Mouse (Mus musculus): ENCODE data around the gene Gm49721.
"Not testable (repeated sequence)": the region's sequence is repeated elsewhere in the genome, so short reads cannot be mapped to it uniquely, and the experiment has no call there.

Gene Gm49721

DNA sequence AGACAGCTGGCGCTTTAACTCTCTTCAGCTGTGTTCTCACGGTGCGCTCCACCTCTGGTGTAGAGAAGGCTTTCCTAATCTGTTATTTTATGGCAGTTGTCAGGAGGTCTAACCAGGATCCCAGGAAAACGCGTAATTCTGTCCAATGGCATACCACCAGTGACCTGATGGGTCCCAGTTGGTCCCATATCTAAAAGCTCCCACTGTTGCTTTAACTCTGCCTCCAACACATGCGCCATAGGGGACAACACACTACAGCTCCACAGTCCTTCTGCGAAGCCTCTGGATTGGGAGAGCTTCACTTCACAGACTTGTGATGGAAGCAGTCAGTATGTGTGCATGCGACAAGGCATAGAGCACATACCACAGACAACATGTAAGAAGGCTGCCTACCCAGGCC lies 1.4 kb downstream of the Gm49721 start:
- DNase-seq (ENCODE audit: low read depth, low spot score), result not testable (repeated sequence)

DNA sequence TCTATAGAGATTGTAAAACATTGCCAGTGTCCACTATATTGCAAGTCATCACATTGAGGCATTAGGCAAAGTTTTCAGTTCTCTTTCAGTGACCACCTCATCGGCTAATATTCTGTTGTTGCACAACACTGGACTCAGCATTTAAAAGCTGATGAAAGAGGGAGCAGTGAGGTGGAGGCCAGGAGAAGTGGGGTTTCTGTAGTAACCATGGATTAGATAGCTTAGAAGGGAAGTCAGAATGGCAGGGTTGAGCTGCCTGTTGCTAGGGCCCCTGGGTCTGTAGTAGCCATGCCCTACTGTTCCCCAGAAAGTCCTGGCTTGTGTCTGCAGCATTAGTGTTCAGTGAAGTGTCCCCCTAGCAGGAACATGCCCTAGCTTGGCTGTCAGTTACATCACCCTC lies 7.4 kb downstream of the Gm49721 start:
- DNase-seq (ENCODE audit: low read depth, low spot score), result not testable (repeated sequence)

DNA sequence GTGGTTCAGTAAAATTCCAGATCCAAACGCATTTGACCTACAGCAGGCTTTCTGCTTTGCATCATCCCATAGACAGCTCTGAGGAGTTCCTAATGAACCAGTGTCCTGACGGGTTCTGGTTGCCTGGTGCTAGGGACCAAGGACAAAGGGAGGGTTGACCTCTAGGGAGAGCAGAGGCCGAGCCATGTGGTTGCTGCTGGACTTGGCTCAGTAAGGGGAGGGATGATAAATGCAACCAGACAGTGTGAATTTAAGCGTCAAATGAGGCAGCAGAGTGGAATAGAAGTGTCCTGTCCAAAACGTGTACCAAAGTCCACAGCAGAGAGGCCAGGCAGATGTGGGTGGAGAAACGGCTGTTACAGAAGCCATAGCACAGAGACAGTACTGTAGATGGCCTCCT lies 16.8 kb downstream of the Gm49721 start:
- DNase-seq (ENCODE audit: low read depth, low spot score), result not testable (repeated sequence)

DNA sequence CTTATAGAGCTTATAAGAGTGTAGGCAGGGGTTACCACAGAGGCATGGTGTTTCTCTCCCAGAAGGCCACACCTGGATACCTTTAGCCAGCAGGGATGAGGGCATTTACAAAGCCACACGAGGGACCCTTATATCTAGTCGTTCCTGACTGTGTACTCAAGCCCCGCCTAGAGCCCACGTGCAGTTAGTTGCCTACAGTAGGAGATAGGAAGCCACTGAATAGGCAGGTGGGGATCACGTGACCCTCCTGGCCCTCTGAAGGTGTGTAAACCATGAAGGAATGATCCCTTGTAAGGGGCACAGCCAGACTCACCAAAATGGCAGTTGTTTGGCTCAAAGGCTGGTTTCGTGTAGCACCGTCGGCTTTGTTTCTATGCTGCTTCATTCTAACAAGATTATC lies 18.1 kb downstream of the Gm49721 start:
- DNase-seq (ENCODE audit: low read depth, low spot score), result not testable (repeated sequence)

DNA sequence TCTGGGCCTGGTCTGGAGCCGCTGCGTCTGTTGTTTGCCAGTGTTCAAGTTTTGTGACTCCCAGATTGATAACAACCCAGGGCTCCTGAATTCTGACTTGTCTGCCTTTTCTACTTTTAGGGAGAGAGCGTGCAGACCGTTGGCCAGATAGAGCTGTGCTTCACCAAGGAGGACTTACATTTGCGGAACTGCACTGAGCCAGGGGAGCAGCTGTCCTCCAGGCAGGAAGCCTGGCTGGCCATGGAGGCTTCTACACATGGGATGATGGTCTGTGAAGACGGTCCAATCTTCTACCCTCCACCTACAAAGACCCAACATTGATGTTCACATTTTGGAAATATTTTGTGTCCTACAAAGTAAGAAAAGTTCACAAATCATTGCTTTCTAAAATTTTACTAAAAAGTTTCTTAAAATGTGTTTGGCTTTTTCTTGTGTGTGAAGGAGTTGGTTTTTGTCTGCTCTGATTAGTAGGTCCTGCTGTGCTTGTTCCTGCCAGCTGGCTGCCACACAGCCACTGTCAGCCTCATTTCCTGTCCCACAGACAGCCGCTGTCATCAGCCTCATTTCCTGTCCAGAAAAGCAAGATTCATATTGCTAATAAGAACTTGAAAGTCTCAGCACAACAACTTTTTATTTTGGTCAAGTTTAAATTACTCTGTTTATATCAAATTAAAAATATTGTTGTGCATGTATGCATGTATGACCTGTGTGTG lies 19.2 kb downstream of the Gm49721 start:
- not testable (repeated sequence) for DNase-seq (ENCODE audit: low read depth, low spot score)

DNA sequence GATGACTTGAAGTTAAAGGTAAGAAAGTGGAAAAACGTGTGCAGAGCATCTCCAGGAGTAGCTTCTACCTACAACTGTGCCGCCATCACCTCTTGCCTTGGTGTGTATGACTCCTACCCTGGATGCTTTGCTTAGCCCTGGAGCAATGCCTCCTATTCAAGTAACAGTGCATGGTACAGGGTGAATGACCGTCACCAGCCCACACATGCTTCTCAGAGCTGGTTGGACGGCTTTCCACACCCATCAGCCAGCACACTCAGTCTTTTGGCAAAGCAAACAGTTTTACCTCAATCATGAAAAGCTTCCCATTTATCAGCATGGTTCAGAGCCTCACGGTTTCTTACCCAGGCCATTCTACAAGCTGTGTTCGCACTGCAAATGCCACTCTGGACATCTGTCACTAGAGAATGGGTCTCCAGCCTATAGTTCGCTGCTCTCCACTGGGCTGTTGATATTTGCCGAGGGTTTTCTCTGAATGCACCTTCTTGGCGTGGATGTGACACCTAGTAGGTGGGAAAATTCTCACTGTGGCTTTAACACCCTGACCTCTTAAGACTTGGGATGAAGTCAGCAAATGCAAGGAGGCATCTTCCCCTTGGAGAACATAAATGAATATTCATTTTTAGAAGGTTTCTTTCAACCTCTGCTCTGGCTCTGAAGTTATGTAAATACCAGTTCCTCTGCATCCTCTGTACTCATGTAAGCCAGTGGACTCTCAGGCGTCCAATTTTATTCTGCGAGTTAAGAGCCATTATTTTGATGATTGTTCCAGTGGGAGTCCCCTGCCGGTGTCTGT lies 23.3 kb downstream of the Gm49721 start:
- not testable (repeated sequence) for DNase-seq (ENCODE audit: low read depth, low spot score)

DNA sequence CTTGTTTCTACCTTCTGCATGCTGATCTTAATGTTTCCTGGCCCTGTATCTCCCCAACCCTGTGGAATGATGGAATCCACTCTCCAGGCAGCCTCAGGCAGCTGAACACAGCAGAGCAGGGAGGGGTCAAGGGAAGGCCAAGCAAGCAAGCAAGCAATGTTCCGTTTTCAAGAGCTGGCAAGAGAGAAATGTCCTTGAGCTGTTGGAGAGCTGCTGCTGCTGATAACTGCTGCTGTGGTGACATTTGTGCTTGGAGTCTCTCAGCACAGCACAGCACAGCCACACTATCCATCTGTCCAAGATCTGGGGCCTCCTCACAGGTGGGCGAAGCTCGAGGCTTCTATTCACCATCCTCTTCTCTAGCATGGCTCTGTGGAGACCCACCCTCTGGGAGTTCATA lies 24.7 kb downstream of the Gm49721 start:
- DNase-seq (ENCODE audit: low read depth, low spot score), result not testable (repeated sequence)

DNA sequence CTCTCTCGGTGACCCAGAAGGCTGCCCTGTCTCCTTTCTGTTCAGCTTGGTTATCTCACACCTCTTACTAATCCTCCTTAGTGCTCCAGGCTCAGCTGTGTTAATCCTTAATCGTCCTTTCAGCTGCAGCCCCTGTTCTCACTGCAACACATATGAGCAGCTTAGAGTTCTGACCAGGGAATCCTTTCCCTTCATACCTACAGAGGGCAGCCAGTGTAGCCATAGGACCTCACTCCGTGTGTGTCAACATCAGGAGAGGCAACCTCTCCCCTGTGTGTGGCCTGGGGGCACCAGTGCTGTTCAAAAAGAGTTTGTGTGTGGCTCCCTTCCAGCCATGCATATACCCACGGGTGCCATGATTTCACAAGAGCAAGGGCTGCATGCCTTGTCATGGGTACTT lies 26.9 kb downstream of the Gm49721 start:
- peak; percentile 40 for DNase-seq (ENCODE audit: low read depth, low spot score)

DNA sequence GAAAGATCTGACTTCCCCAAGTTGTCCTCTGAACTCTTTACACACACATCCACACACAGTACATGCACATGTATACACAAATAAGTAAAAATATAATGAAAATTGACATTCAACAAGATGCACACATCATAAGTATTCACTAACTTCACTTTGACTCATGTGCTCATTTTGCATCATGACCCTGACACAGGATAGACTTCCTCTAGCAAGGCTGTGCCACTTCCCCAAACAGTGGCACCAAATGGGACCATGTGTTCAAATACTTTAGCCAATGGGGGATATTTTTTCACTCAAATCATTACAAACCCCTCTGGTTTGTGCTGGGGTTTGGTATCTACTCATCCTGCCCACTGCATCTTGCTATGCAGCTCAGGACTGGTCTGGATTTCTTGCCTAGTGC lies 30.2 kb downstream of the Gm49721 start:
- not testable (repeated sequence) for DNase-seq (ENCODE audit: low read depth, low spot score)

DNA sequence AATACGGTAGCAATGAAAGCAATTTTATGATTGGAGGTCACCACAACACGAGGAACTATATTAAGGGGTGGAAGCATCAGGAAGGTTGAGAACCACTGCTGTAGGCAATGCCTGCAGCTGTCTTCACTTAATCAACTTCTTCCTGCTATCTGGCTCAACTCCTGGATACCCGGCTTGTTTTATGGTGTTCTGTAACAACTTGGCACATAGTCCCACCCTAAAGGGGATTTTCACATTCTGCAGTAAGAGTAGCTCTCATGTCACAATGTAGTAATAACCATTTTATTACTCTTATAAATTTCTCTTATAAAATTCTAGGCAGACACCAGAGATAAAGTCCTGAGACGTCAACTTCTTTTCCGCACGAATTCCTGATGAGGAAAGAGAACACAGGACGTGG lies 30.7 kb downstream of the Gm49721 start:
- DNase-seq (ENCODE audit: low read depth, low spot score), result not testable (repeated sequence)

DNA sequence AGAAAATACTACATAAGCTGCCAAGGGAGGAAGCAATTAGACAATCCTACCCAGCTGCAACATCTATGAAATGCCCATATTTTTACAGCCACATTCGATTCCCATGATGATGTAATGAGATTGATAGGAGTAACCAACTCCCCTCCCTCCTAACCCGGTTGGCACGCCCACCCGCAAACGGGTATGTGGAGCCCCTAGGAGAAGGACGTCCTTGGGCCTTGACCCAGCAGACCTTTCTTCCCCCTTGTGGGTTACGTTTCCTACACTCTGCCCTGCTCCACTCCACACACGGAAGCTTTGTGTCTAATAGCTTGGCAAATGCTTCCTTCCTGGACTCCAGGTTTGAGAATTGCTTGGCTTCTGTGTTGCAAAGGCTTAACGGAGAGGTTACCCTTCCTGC lies 31.2 kb downstream of the Gm49721 start:
- not testable (repeated sequence) for DNase-seq (ENCODE audit: low read depth, low spot score)

DNA sequence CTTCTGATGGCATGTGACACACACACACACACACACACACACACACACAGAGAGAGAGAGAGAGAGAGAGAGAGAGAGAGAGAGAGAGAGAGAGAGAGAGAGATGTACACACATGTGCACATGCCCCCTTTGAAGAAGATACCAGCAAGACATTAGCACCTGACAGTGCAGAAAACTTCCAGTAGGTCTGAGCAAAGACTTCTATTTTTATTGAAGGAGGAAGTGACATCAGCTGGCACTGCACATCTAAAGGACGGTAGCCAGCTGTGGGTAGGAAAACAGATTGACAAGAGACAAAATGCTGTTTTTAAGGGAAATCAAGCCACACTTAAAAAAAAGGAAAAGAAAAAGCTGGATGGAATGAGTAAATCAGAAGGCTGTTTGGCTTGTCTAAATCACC lies 35.5 kb downstream of the Gm49721 start:
- not testable (repeated sequence) for DNase-seq (ENCODE audit: low read depth, low spot score)

DNA sequence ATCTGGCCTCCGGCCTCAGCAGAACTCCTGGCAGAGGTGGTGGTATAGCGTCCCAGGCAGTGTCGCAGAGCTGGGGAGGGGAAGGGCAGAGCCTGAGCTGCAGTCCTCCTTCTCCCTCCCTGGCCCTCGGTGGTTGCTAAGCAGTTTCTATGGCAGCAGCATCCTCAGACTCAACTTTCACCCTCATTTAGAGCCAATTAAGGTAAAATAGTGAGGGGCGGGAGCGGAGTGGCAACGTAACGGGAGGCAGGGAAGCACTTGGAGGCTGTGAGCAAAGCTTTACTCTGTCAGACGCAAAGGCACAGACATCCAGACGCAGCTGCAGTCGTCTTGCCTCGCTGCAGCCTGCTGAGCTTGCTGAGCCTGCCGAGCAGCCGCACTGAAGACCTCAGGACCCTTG lies 46.6 kb downstream of the Gm49721 start, which contains the start of gene Gm1604a:
Gene Gm1604a, plus strand, starts transcription at position 312 of the 400 bp plus-strand sequence.
- not testable (repeated sequence) for DNase-seq (ENCODE audit: low read depth, low spot score)

DNA sequence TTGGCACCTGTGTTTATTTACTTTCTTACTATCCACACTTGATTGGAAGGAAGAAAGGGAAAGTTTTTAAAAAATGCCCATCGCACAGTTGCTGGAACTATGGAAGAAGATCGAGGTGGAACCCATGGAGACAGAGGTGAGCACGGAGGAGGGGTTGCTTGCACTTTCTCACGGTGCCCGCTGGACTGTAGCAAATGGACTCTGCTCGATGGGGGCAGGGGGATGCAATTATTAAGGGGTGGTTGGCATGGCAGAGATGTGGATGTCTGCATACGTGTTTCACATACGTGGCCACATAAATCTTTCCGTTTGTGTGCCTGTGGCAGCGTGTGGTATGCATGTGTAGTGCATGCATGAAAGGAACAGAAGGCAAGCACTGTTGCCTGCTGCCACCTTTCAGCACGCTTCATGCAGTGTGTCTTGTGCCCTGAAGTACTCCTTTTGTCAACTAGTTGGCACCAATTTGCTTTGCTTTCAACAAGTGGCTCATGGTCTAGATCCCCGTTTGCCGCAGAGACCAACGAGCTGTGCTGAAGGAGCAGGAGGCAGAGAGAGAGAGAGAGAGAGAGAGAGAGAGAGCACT lies 47.2 kb downstream of the Gm49721 start:
- DNase-seq (ENCODE audit: low read depth, low spot score), result not testable (repeated sequence)

DNA sequence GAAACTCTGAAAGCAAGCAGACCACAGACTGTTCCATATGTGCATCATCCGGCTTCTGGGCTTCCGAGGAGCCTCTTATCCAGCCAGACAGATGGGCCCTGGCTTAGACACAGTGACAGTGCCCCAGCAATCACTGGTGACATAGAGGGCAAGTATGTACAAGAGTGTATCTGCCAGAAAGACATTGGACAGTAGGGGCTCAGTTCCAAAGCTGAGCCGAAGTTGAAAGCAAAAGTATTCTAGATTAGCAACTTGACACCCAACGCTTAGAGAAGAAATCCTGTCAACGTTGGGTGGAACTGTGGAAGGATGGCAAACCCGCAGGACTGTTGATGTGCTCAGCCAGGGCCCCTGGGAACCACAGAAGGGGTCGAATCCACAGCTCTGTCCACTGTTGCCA lies 51.5 kb downstream of the Gm49721 start:
- DNase-seq (ENCODE audit: low read depth, low spot score), result not testable (repeated sequence)

DNA sequence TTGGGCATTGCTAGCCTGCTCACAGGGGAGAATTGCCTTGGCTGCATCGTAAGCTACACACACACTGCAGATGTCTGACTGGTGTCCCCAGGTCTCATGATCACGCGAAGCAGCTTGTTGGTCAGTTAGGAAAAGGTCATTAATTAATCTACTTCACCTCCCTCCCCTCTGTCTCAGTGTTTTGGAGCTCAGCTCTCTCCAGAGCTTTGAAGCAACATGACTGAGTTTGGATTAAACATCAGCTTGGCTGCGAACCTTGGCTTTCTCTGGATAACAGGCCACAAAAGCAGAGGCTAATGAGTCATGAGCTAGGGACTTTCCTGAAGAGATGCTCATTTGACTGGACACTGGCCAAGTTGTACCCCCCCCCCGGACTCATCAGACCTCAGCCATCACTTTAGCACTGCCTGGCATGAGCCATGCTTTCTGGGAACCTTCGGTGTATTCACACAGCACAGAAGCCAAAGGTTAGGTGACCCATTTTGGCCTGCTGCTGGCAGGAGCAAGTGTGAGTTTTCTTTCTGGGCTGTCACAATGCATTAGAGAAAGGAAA lies 52.0 kb downstream of the Gm49721 start:
- DNase-seq (ENCODE audit: low read depth, low spot score), result not testable (repeated sequence)

DNA sequence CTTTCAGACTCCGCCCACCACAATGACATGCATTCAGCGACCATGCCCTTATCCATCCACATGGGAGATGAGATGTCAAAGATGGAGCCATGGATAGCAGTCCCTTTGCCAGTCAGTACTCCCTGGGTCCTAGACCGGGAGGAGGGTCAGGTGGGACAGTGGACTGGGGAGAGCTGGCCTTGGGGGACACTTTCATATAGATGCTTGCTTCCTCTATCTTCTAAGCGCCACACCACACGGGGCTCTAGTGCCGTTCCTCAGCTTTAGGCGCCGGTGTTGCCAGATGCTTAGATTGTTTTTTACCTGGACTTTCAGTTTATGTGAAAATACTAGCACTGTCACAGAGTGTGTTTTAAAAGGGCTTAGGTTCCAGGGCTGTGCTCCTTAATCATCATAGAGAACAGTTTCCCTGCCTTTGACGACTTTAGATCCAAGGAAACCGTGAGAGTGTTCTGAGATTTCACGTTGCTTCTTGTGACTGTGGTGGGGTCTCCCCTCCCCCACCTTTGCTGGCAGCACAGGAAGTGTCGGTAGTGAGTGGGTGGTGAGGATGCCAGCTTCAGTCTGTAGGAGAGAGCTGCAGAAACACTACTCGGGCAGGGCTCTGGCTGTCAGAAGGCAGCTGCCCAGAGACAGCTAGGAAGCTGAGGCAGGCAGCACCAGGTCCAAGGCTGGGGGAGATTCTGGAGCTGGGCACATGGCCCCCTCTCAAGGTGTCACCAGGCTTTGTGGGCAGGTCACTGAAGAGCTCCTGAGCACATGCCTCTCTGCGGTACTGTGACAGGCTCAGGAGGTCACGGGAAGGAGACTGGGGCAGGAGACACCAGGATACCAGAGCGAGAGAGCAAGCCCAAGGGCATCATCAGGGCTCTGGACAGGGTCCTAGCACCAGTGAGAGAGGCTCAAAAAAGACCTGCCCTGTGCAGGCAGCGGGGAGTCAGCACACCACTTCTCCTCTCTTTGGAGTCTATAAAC lies 54.8 kb downstream of the Gm49721 start:
- DNase-seq (ENCODE audit: low read depth, low spot score), result not testable (repeated sequence)

DNA sequence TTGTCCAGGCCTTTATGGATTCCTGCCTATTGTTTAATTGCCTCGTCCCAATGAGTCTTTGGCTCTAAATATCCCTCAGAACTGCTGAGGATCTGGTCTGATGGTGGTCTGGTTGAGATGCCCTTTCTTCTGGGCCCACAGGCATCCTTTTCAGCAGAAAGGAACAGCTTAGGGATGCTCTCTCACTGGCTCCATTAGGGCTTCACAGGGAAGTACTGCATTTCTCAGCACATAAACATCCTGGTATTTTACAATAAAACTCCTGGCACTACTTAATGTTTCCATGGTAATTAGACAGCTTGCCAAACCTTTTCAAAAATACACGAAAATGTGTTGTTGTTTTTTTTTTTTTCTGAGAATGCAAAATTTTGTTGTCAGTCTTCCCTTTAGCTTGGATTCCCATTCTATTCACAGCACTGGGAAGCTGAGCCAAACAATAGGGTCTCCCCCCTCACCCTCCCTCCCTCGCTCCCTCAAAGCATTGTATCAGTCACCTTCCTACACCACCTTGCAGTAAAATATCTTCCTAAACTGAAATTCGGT lies 90.4 kb downstream of the Gm49721 start:
- DNase-seq (ENCODE audit: low read depth, low spot score), result not testable (repeated sequence)

DNA sequence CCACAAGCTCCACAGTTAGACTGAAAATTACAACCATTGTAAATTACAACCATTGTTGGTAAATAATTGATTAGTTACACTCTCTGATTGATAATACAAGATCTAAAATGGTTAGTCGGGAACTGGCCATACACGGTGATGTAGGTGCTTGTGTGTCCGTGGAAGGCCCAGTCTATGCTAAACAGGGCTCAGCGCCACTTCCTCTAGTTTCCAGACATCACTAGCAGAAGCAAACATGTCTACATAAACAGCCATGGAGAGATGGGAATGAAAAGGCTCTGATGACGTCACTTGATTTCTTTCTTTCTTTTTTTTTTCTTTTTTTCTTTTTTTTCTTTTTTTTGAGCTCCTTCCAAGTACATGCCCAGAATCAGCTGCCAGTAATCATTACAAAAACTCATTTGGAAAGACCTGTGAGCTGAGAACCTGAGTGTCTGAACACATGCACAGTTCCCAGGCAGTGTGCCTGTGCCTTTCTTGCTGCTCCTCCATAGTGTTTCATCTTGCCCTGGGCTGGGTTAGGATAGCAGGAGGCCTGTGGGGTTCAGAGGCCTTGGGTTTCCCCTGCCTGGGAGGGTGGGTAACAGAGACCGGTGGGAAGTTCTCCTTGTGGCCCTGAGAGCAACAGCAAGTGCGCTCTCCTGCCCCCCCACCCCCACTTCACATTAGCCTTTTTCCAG lies 91.0 kb downstream of the Gm49721 start:
- DNase-seq (ENCODE audit: low read depth, low spot score), result not testable (repeated sequence)

DNA sequence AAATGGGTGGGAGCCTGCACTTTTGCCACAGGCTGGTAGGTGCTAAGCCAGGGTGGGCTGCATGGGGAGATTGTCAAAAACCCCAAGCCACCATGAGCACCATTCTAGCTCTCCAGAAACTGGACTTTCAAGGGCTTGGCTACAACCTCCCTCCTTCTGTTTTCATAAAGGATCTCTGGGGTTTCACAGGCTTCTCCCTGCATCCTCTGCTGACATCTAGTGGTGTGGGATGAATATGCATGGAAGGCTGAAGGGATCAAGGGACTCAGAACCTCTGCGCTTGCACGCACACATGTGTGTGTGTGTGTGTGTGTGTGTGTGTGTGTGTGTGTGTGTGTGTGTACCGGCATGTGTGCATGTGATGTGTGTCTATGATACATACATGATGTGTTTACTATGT lies 95.8 kb downstream of the Gm49721 start:
- not testable (repeated sequence) for DNase-seq (ENCODE audit: low read depth, low spot score)
